Mouse (Mus musculus) lung, postnatal 0 days (tissue): ENCODE results near the gene Triobp.

Experiments used
- CTCF ChIP-seq: IDR thresholded peaks from 2 replicates; pipeline ENCODE4 v1.5.1; 2016; ENCODE audit warnings: antibody characterized with exemption, mild to moderate bottlenecking
- EP300 ChIP-seq: IDR thresholded peaks from 2 replicates; pipeline ENCODE4 v1.6.1; 2016; ENCODE audit warnings: antibody characterized with exemption, mild to moderate bottlenecking, control low read depth

GRCm38 (mm10) chr15:78900585-78901421 lies 46.7 kb upstream of the Triobp start:
- no peak for TF ChIP-seq CTCF
- TF ChIP-seq EP300 = no peak
